Mouse (Mus musculus) hindbrain, embryonic 15.5 days (tissue): ENCODE results near the gene Pnldc1. TPM values are rescaled to one million over a fixed set of nuclear protein-coding genes. Genes with fewer than 3 reads are reported as not detected.
A peak's percentile ranks its signal among the peaks of the same experiment; 100 is the strongest.
"Not testable (repeated sequence)": the region's sequence is repeated elsewhere in the genome, so short reads cannot be mapped to it uniquely, and the experiment has no call there.

Source experiments
- ATAC-seq: fragments of 200-750 bp; cut with Nextera tagmentation; 2 replicates; pipeline ENCODE4 v1.8.0; 2017; ENCODE audit warnings: low read depth, moderate number of reproducible peaks, moderate TSS enrichment; ENCODE audit not compliant: low FRiP score
- H3K27ac ChIP-seq: fragments of 300-500 bp; sonication (generic); replicated peaks from 2 replicates; pipeline ENCODE4 v1.5.1; 2015; ENCODE audit warnings: mild to moderate bottlenecking, inconsistent platforms
- H3K27me3 ChIP-seq: fragments of 300-500 bp; sonication (generic); 2 replicates; pipeline ENCODE4 v1.6.1; 2015; ENCODE audit warnings: control low read depth, inconsistent platforms
- H3K36me3 ChIP-seq: fragments of 300-500 bp; sonication (generic); 2 replicates; pipeline ENCODE4 v1.6.1; 2015; ENCODE audit warnings: control low read depth, inconsistent platforms
- H3K4me1 ChIP-seq: fragments of 300-500 bp; sonication (generic); replicated peaks from 2 replicates; pipeline ENCODE4 v1.6.1; 2015; ENCODE audit warnings: control low read depth, inconsistent platforms
- H3K4me2 ChIP-seq: fragments of 300-500 bp; sonication (generic); 2 replicates; pipeline ENCODE4 v1.6.1; 2015; ENCODE audit warnings: moderate library complexity, mild to moderate bottlenecking, inconsistent platforms
- H3K4me3 ChIP-seq: fragments of 300-500 bp; sonication (generic); 2 replicates; pipeline ENCODE4 v1.5.1; 2015; ENCODE audit warnings: mild to moderate bottlenecking, inconsistent platforms
- H3K9ac ChIP-seq: fragments of 300-500 bp; sonication (generic); 2 replicates; pipeline ENCODE4 v1.6.1; 2015; ENCODE audit warnings: inconsistent platforms
- H3K9me3 ChIP-seq: fragments of 300-500 bp; sonication (generic); 2 replicates; pipeline ENCODE4 v1.6.1; 2016; ENCODE audit warnings: control low read depth, inconsistent platforms
- WGBS: fragments of 180-500 bp; shearing (Covaris S2); methylation state at CpG from one replicate; pipeline ENCODE4 v1.1.7; 2015; 5-methylcytosine and 5-hydroxymethylcytosine counted together
- polyA plus RNA-seq: library from polyadenylated mRNA; unstranded; fragments of >200 nt; fragmentation: Nextera tagmentation; extraction: Ambion mirVana; gene quantifications from 2 replicates; pipeline ENCODE4 v1.2.1, GENCODE M21; 2015

Pnldc1 gene
- polyA plus RNA-seq, 1 experiment from 2014 or later, result 1.7 TPM

DNA sequence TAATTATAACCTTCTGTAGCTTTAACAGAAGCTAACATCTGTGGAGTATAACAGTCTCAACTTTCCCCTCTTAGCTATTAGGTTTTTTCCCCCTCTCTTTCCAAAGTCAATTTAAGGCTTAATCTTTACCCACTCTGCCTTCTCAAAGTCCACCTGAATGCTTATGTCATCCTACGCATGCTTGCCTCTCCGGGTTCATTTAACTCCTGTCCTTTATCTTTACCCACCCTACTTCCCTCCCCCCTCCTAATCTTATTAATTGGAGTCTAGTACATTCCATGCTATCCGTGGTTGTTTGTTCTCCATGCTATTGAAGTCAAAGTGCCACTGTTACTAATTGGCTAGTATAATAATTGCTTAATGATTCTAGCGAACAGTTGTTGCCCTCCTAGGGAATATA is 25.7 kb upstream of the Pnldc1 start:
- Histone ChIP-seq H3K36me3 (no peaks in the 10 kb centered on the region), H3K4me2 (no peak overlapping the region), H3K4me1 (0 out of 2 replicates have a peak, but pooled peaks cover 7% of the 10 kb centered on the region), H3K9me3 (no peaks in the 10 kb centered on the region), H3K9ac (no peak overlapping the region), H3K27ac (no peak overlapping the region), H3K4me3 (no peak overlapping the region), H3K27me3 (no peaks in the 10 kb centered on the region)
- WGBS, result 68% methylated on average over 4 of the region's 4 CpGs
- ATAC-seq, result no peak

DNA sequence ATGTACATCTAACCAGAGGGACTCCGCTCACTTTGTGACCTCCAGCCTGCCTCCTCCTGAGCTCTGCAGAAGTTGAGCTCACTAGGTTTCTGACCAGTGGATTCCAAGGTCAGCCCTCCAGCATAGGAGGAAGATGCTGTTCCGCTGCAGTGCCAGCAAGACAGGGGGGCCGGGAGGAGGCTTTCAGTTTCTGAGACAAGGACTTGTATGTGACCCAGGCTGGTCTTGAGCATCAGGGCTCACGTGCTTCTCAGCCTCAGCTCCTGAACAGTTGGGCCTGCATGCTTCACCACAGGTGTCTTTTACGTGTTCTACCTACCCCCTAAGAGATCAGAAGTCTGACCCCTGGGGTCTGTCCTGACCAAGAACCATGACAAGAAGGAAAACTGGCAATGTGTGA is 21.5 kb upstream of the Pnldc1 start:
- H3K27ac ChIP-seq, H3K4me3 ChIP-seq, H3K36me3 ChIP-seq, H3K4me2 ChIP-seq, H3K9ac ChIP-seq, H3K4me1 ChIP-seq, H3K9me3 ChIP-seq, ATAC-seq, H3K27me3 ChIP-seq: not testable (repeated sequence)
- 85% methylated on average over 5 of the region's 5 CpGs for WGBS

GRCm38 (mm10) chr17:12925703-12926180 is 15.7 kb upstream of the Pnldc1 start:
- H3K4me3 ChIP-seq, result no peak overlapping the region
- ATAC-seq, result no peak
- no peaks in the 10 kb centered on the region for H3K9me3 ChIP-seq
- H3K4me1 ChIP-seq, result no peaks in the 10 kb centered on the region
- 90% methylated on average over 8 of the region's 8 CpGs for WGBS
- no peaks in the 10 kb centered on the region for H3K27me3 ChIP-seq
- no peak overlapping the region for H3K9ac ChIP-seq
- H3K36me3 ChIP-seq, result peaks cover 55% of the 10 kb centered on the region
- H3K4me2 ChIP-seq, result no peak overlapping the region
- no peak overlapping the region for H3K27ac ChIP-seq

- Histone ChIP-seq H3K36me3 (peaks cover 62% of the 10 kb centered on the region), H3K4me3 (no peak overlapping the region)
- no peak for ATAC-seq
These were observed 15.0 kb upstream of the Pnldc1 start for GRCm38 (mm10) chr17:12925001-12925400.

DNA sequence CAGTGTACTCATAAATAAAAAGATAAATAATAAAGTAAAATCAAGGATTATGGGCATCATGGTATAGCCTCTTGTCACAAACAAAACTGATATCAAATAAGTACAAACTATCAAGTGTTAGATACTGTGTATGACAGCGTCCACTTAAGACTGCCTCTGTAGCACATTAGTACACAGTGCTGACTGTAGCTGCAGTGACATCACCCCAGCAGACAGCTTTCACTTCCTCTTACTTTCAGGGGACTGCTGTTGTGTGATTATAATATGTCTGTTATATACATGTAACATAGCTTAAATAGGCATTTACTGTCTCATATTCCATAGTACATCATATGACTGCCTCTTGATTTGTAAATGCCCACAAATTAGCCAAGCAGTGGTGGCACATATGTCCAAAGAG is 11.0 kb upstream of the Pnldc1 start:
- H3K4me2 ChIP-seq, result no peak overlapping the region
- no peak overlapping the region for H3K27ac ChIP-seq
- peaks cover 69% of the 10 kb centered on the region for H3K36me3 ChIP-seq
- no peaks in the 10 kb centered on the region for H3K27me3 ChIP-seq
- no peak for ATAC-seq
- no peaks in the 10 kb centered on the region for H3K9me3 ChIP-seq
- peaks cover 10% of the 10 kb centered on the region for H3K4me1 ChIP-seq
- no peak overlapping the region for H3K4me3 ChIP-seq
- no peak overlapping the region for H3K9ac ChIP-seq
- 95% methylated on average over 1 of the region's 1 CpGs for WGBS

More at GRCm38 (mm10) chr17:12925001-12925400, 15.0 kb upstream of the Pnldc1 start:
- Histone ChIP-seq H3K9ac (no peak overlapping the region), H3K27ac (no peak overlapping the region), H3K4me2 (no peak overlapping the region), H3K27me3 (no peaks in the 10 kb centered on the region), H3K4me1 (no peaks in the 10 kb centered on the region), H3K9me3 (no peaks in the 10 kb centered on the region)
- WGBS, result 92% methylated on average over 3 of the region's 3 CpGs

DNA sequence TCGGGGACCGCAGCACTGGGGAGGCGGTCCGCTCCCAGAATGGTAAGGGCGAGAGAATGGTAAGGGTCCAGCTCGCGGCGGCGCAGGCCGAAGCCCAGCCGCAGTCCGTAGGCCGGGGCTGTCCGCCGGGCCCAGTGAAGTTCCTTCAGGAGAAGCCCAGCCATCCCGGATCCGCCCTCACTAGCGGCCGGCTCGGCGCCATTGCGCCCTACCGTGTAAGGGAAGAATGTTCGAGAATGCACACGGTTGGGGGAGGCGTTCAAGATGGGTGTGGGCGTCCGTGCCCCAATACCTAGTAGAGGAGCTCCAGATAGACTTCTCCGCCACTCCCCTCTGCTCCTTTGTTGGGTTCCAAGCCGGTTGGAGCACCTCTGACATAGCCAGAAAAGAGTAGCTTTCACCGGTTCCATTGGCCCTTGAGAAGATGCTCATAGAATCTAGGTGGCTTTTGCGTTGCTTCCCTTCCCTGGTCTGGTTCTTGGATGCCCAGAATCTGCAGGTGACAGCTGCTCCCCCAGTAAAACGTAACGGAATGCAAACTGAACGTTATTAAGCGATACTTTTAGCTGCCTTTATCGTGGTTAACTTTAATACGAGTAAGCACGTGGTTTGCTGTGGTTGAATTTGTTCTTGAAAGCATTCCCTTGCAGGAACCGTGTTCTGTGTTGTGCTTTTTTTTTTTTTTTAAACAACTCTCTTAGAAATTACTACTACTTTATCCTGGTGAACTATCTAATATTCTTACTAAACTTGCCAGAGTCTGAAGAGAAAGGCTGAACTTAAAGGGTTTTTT is 6.8 kb upstream of the Pnldc1 start:
- no peaks in the 10 kb centered on the region for H3K27me3 ChIP-seq
- under 1% methylated on average over 40 of the region's 40 CpGs for WGBS
- H3K9me3 ChIP-seq, result no peaks in the 10 kb centered on the region
- ATAC-seq, result peak; percentile 50
- peak overlapping the region; percentile 92 for H3K4me2 ChIP-seq
- peaks cover 17% of the 10 kb centered on the region for H3K4me1 ChIP-seq
- peaks cover 50% of the 10 kb centered on the region for H3K36me3 ChIP-seq
- peak overlapping the region; percentile 89 for H3K27ac ChIP-seq
- H3K9ac ChIP-seq, result peak overlapping the region; percentile 87
- H3K4me3 ChIP-seq, result peak overlapping the region; percentile 81

- Histone ChIP-seq H3K4me2 (peak within 1 kb of the TSS; percentile 92), H3K4me3 (peak within 1 kb of the TSS; percentile 81), H3K27me3 (no peaks in the 10 kb centered on the region), H3K9ac (peak within 1 kb of the TSS; percentile 87), H3K4me1 (peaks cover 17% of the 10 kb centered on the region), H3K27ac (peak within 1 kb of the TSS; percentile 89), H3K9me3 (no peaks in the 10 kb centered on the region), H3K36me3 (peaks cover 51% of the 10 kb centered on the region)
- under 1% methylated on average over 56 of the region's 56 CpGs for WGBS
- peak; percentile 99 for ATAC-seq
These were observed 6.0 kb upstream of the Pnldc1 start, which contains the start of gene Mrpl18 for GRCm38 (mm10) chr17:12915881-12916583. TSS of gene Mrpl18 (minus strand) at chr17:12916345.

DNA sequence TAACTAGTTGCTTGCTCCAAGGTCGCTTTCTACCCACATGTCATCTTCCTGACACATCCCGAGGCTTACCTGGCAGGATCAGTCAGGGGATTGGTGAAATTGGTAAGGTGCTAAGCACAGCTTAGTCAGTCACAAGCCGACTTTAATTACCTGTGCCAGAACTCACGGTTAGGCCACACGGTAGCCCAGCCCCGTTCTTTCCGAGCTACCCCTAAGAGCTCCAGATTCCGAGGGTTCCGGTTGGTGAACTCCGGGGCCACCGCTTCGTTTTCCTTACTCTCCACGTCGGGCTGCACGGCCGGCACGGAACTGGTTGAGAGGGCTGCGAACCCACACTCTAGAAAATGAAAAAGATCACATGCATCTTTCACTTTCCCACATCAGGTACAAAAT is 5.5 kb upstream of the Pnldc1 start, which contains the start of gene Tcp1:
Tcp1 (plus strand) TSS at position 214 of the 393 bp plus-strand sequence.
- H3K4me3 ChIP-seq, result peak within 1 kb of the TSS; percentile 81
- no peaks in the 10 kb centered on the region for H3K27me3 ChIP-seq
- peak within 1 kb of the TSS; percentile 92 for H3K4me2 ChIP-seq
- H3K36me3 ChIP-seq, result peaks cover 51% of the 10 kb centered on the region
- no peaks in the 10 kb centered on the region for H3K9me3 ChIP-seq
- H3K9ac ChIP-seq, result peak within 1 kb of the TSS; percentile 87
- no peak for ATAC-seq
- 2% methylated on average over 18 of the region's 18 CpGs for WGBS
- H3K27ac ChIP-seq, result peak within 1 kb of the TSS; percentile 89
- peaks cover 17% of the 10 kb centered on the region for H3K4me1 ChIP-seq

GRCm38 (mm10) chr17:12910391-12910790 is 361 bp upstream of the Pnldc1 start:
- no peaks in the 10 kb centered on the region for H3K27me3 ChIP-seq
- H3K9me3 ChIP-seq, result no peaks in the 10 kb centered on the region
- H3K4me1 ChIP-seq, result peaks cover 7% of the 10 kb centered on the region
- peaks cover 46% of the 10 kb centered on the region for H3K36me3 ChIP-seq
- H3K9ac ChIP-seq, result no peak overlapping the region
- H3K27ac ChIP-seq, result no peak overlapping the region
- 92% methylated on average over 8 of the region's 8 CpGs for WGBS
- ATAC-seq, result no peak
- no peak overlapping the region for H3K4me3 ChIP-seq
- no peak overlapping the region for H3K4me2 ChIP-seq

DNA sequence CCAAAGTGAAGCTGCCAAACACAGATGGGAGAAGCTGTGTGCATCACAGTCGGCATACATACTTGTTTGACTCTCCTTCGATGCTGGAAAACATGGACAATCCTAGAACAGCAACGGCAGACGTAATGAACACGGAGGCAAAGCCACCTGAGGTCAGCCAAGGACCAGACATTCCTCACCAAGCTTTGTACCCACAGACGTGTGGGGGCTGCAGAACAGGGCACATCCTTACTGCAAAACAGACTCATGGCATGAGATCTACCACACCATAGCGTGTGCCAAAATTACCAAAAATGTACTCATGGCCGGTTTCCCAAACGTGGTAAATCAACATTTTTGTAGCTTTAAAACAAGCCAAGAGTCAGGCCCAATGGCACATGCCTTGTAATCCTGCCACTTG is 3.6 kb downstream of the Pnldc1 start:
- no peak overlapping the region for H3K27ac ChIP-seq
- ATAC-seq, result no peak
- H3K9me3 ChIP-seq, result no peaks in the 10 kb centered on the region
- H3K36me3 ChIP-seq, result peaks cover 33% of the 10 kb centered on the region
- H3K4me1 ChIP-seq, result no peaks in the 10 kb centered on the region
- H3K4me2 ChIP-seq, result no peak overlapping the region
- no peak overlapping the region for H3K9ac ChIP-seq
- 94% methylated on average over 9 of the region's 9 CpGs for WGBS
- no peaks in the 10 kb centered on the region for H3K27me3 ChIP-seq
- no peak overlapping the region for H3K4me3 ChIP-seq

DNA sequence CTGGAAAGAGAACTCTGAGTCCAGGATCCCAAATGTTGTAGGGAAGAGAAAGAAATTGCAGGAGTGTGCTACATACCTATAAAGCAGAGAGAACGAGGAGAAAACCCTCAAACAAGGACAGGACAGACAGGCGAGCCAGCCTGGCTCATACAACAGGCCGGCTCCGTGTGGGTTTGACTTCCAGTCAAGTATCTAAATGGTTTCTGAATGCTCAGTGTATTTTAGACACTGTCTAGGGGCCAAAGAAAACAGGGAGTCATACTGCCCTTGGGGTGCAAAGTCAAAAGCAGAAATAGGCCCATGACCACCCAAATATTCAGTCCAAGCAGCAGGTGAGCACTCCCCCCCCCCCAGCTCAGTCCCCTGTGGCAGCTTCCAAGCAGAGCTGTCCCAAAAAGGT is 4.2 kb downstream of the Pnldc1 start:
- no peak overlapping the region for H3K4me3 ChIP-seq
- no peaks in the 10 kb centered on the region for H3K27me3 ChIP-seq
- no peaks in the 10 kb centered on the region for H3K9me3 ChIP-seq
- H3K36me3 ChIP-seq, result peaks cover 26% of the 10 kb centered on the region
- H3K4me2 ChIP-seq, result no peak overlapping the region
- H3K27ac ChIP-seq, result no peak overlapping the region
- no peak overlapping the region for H3K9ac ChIP-seq
- no peak for ATAC-seq
- no peaks in the 10 kb centered on the region for H3K4me1 ChIP-seq
- 88% methylated on average over 4 of the region's 4 CpGs for WGBS

GRCm38 (mm10) chr17:12904349-12904748 is 5.7 kb downstream of the Pnldc1 start:
- no peak overlapping the region for H3K9ac ChIP-seq
- H3K27ac ChIP-seq, result no peak overlapping the region
- no peak overlapping the region for H3K4me3 ChIP-seq
- H3K9me3 ChIP-seq, result no peaks in the 10 kb centered on the region
- no peak for ATAC-seq
- peaks cover 16% of the 10 kb centered on the region for H3K36me3 ChIP-seq
- no peak overlapping the region for H3K4me2 ChIP-seq
- H3K27me3 ChIP-seq, result no peaks in the 10 kb centered on the region
- whole genome bisulfite sequencing, result 69% methylated on average over 1 of the region's 1 CpGs
- no peaks in the 10 kb centered on the region for H3K4me1 ChIP-seq
